Mouse (Mus musculus) MEL (cell line): ENCODE measurements around the gene Rtn1. TPM values are rescaled to one million over a fixed set of nuclear protein-coding genes. Genes with fewer than 3 reads are reported as not detected.

ENCODE experiments used
- DNase-seq: peaks from one replicate; pipeline ENCODE4 v3.0.0; 2011; ENCODE audit warnings: low read depth, low spot score
- H3K27ac ChIP-seq: 2 replicates; pipeline ENCODE4 v1.5.1; 2012; ENCODE audit warnings: low read depth, mild to moderate bottlenecking, control low read depth, low read length, moderate library complexity; ENCODE audit not compliant: control insufficient read depth
- H3K27me3 ChIP-seq, 2 experiments: fragments of 150-350 bp in 1 of 2; sonication (generic) in 1 of 2; 2 replicates each; pipeline ENCODE4 v1.6.1; 2012; ENCODE audit warnings: low read length in 2 of 2, mild to moderate bottlenecking in 2 of 2, improper control_type of control experiment in 1 of 2, moderate library complexity in 1 of 2; ENCODE audit not compliant: insufficient read depth in 2 of 2, control insufficient read depth in 1 of 2
- H3K36me3 ChIP-seq, 2 experiments: 2 replicates each; pipeline ENCODE4 v1.6.1; 2012 to 2014; ENCODE audit warnings: low read length in 2 of 2, improper control_type of control experiment in 1 of 2, inconsistent platforms in 1 of 2, mild to moderate bottlenecking in 1 of 2; ENCODE audit not compliant: insufficient read depth in 2 of 2, control insufficient read depth in 1 of 2
- H3K4me1 ChIP-seq, 2 experiments: fragments of 150-350 bp in 1 of 2; sonication (generic) in 1 of 2; 2 replicates each; pipeline ENCODE4 v1.6.1; 2012; ENCODE audit warnings: low read length in 2 of 2, improper control_type of control experiment in 1 of 2, mild to moderate bottlenecking in 1 of 2; ENCODE audit not compliant: insufficient read depth in 2 of 2, control insufficient read depth in 1 of 2
- H3K4me3 ChIP-seq, 2 experiments: fragments of 150-350 bp in 1 of 2; sonication (generic) in 1 of 2; 2 replicates each; pipeline ENCODE4 v1.5.1; 2012; ENCODE audit warnings: low read depth in 2 of 2, low read length in 2 of 2, mild to moderate bottlenecking in 2 of 2, moderate library complexity in 2 of 2, control low read depth in 1 of 2, improper control_type of control experiment in 1 of 2; ENCODE audit not compliant: control insufficient read depth in 1 of 2, insufficient read depth in 1 of 2
- H3K79me2 ChIP-seq: 2 replicates; pipeline ENCODE4 v1.6.1; 2012; ENCODE audit warnings: mild to moderate bottlenecking, low read length, moderate library complexity; ENCODE audit not compliant: control insufficient read depth, poor library complexity, insufficient read depth
- H3K9ac ChIP-seq: 2 replicates; pipeline ENCODE4 v1.6.1; 2012; ENCODE audit warnings: low read depth, mild to moderate bottlenecking, control low read depth, low read length, moderate library complexity; ENCODE audit not compliant: control insufficient read depth, poor library complexity, severe bottlenecking
- H3K9me3 ChIP-seq: fragments of 150-350 bp; sonication (generic); replicated peaks from 2 replicates; pipeline ENCODE4 v1.6.1; 2012; ENCODE audit warnings: mild to moderate bottlenecking, low read length, improper control_type of control experiment, moderate library complexity; ENCODE audit not compliant: insufficient read depth
- BHLHE40 ChIP-seq: IDR thresholded peaks from 2 replicates; pipeline ENCODE4 v1.6.1; 2012; ENCODE audit warnings: low read depth, mild to moderate bottlenecking, inconsistent platforms, low read length, improper control_type of control experiment, borderline replicate concordance
- CTCF ChIP-seq, 3 experiments: IDR thresholded peaks in 2 of 3; conservative IDR thresholded peaks in 1 of 3; 2 replicates each; pipeline ENCODE4 v1.5.1; 2011 to 2012; ENCODE audit warnings: low read length in 3 of 3, low read depth in 2 of 3, mild to moderate bottlenecking in 2 of 3, improper control_type of control experiment in 1 of 3, inconsistent platforms in 1 of 3, mixed read lengths in 1 of 3, moderate library complexity in 1 of 3; ENCODE audit not compliant: control insufficient read depth in 1 of 3, insufficient read depth in 1 of 3, poor library complexity in 1 of 3, severe bottlenecking in 1 of 3
- E2F4 ChIP-seq: IDR thresholded peaks from 2 replicates; pipeline ENCODE4 v1.6.1; 2011; ENCODE audit warnings: low read depth, low read length, improper control_type of control experiment, borderline replicate concordance
- GABPA ChIP-seq: IDR thresholded peaks from 2 replicates; pipeline ENCODE4 v1.6.1; 2012; ENCODE audit warnings: low read depth, mild to moderate bottlenecking, inconsistent platforms, low read length, improper control_type of control experiment, moderate library complexity
- JUND ChIP-seq: IDR thresholded peaks from 2 replicates; pipeline ENCODE4 v1.6.1; 2011; ENCODE audit warnings: low read depth, mild to moderate bottlenecking, improper control_type of control experiment, low read length
- MAFK ChIP-seq: IDR thresholded peaks from 2 replicates; pipeline ENCODE4 v1.6.1; 2011; ENCODE audit warnings: low read depth, mild to moderate bottlenecking, low read length, improper control_type of control experiment, borderline replicate concordance
- MEF2A ChIP-seq: IDR thresholded peaks from 2 replicates; pipeline ENCODE4 v1.6.1; 2014; ENCODE audit warnings: low read depth, mild to moderate bottlenecking, inconsistent platforms, low read length, improper control_type of control experiment; ENCODE audit not compliant: poor library complexity, insufficient replicate concordance, severe bottlenecking; ENCODE audit errors: extremely low read depth
- MXI1 ChIP-seq: IDR thresholded peaks from 2 replicates; pipeline ENCODE4 v1.6.1; 2011; ENCODE audit warnings: mild to moderate bottlenecking, low read depth, low read length, improper control_type of control experiment
- NELFE ChIP-seq: IDR thresholded peaks from 2 replicates; pipeline ENCODE4 v1.6.1; 2011; ENCODE audit warnings: low read depth, low read length, improper control_type of control experiment
- POLR2A ChIP-seq, 2 experiments: IDR thresholded peaks; 2 replicates each; pipeline ENCODE4 v1.6.1; 2011 to 2012; ENCODE audit warnings: low read length in 2 of 2, mild to moderate bottlenecking in 2 of 2, control low read depth in 1 of 2, improper control_type of control experiment in 1 of 2, low read depth in 1 of 2, moderate library complexity in 1 of 2; ENCODE audit not compliant: control insufficient read depth in 1 of 2, insufficient read depth in 1 of 2, poor library complexity in 1 of 2
- POLR2AphosphoS2 ChIP-seq: IDR thresholded peaks from 2 replicates; pipeline ENCODE4 v1.6.1; 2011; ENCODE audit warnings: low read length, improper control_type of control experiment
- POLR2AphosphoS5 ChIP-seq: IDR thresholded peaks from 2 replicates; pipeline ENCODE4 v1.6.1; 2012; ENCODE audit warnings: low read depth, borderline replicate concordance, mild to moderate bottlenecking, inconsistent platforms, low read length, moderate library complexity, mixed read lengths
- RCOR1 ChIP-seq: IDR thresholded peaks from 2 replicates; pipeline ENCODE4 v1.6.1; 2012; ENCODE audit warnings: low read depth, mild to moderate bottlenecking, inconsistent platforms, low read length, improper control_type of control experiment
- SMC3 ChIP-seq: IDR thresholded peaks from 2 replicates; pipeline ENCODE4 v1.6.1; 2011; ENCODE audit warnings: low read depth, low read length, improper control_type of control experiment
- TCF12 ChIP-seq: IDR thresholded peaks from 2 replicates; pipeline ENCODE4 v1.6.1; 2014; ENCODE audit warnings: low read depth, mild to moderate bottlenecking, inconsistent platforms, low read length, improper control_type of control experiment, moderate library complexity
- USF1 ChIP-seq: IDR thresholded peaks from 2 replicates; pipeline ENCODE4 v1.6.1; 2014; ENCODE audit warnings: low read depth, mild to moderate bottlenecking, inconsistent platforms, low read length, improper control_type of control experiment, moderate library complexity
- USF2 ChIP-seq, 2 experiments: IDR thresholded peaks; 2 replicates each; pipeline ENCODE4 v1.6.1; 2011 to 2012; ENCODE audit warnings: improper control_type of control experiment in 2 of 2, low read length in 2 of 2, borderline replicate concordance in 1 of 2, inconsistent platforms in 1 of 2, low read depth in 1 of 2, mild to moderate bottlenecking in 1 of 2; ENCODE audit not compliant: insufficient read depth in 1 of 2
- ZMIZ1 ChIP-seq: IDR thresholded peaks from 2 replicates; pipeline ENCODE4 v1.6.1; 2012; ENCODE audit warnings: low read depth, mild to moderate bottlenecking, inconsistent platforms, low read length, improper control_type of control experiment, moderate library complexity
- polyA plus RNA-seq, 2 experiments: library from polyadenylated mRNA; stranded (reverse) in 1 of 2; unstranded in 1 of 2; fragments of >175 nt in 1 of 2; fragments of >200 nt in 1 of 2; gene quantifications; 2 replicates each; pipeline versions ENCODE4 v1.2.1 to v1.2.4; 2012; ENCODE audit warnings: low replicate concordance in 2 of 2, low read depth in 1 of 2; ENCODE audit not compliant: insufficient read length in 2 of 2, insufficient read depth in 1 of 2, missing spikeins in 1 of 2
- total RNA-seq: library from RNA; depleted of rRNA; stranded (reverse); fragments of 300-350 nt; gene quantifications from 2 replicates; pipeline ENCODE4 v1.2.3, GENCODE M21; 2012

Gene Rtn1
- total and polyA plus RNA-seq, 3 experiments = not detected

- no peak overlapping the region for H3K9ac ChIP-seq
- H3K9me3 ChIP-seq = no peaks in the 10 kb centered on the region
- H3K36me3 ChIP-seq = no peaks in the 10 kb centered on the region
- no peak overlapping the region for H3K27ac ChIP-seq
- no peaks in the 10 kb centered on the region for H3K79me2 ChIP-seq
- no peaks in the 10 kb centered on the region for H3K4me1 ChIP-seq
- no peak for DNase-seq
- H3K27me3 ChIP-seq = no peaks in the 10 kb centered on the region
- no peak for TF ChIP-seq CTCF (IDR thresholded peaks at IDR 0.05 in 2 of 3, conservative IDR thresholded peaks at IDR 0.05 in 1 of 3; ENCODE audit: control insufficient read depth in 1 of 3, insufficient read depth in 1 of 3, low read depth in 2 of 3, low read length in 3 of 3, poor library complexity in 1 of 3, severe bottlenecking in 1 of 3)
- TF ChIP-seq NELFE = no peak
- no peak for TF ChIP-seq MAFK
- TF ChIP-seq JUND = no peak
- no peak for TF ChIP-seq MEF2A
- no peak for TF ChIP-seq RCOR1
- no peak for TF ChIP-seq GABPA
- TF ChIP-seq POLR2A (IDR thresholded peaks at IDR 0.05; ENCODE audit: control insufficient read depth in 1 of 2, insufficient read depth in 1 of 2, low read depth in 1 of 2, low read length in 2 of 2, poor library complexity in 1 of 2) = no peak
- no peak for TF ChIP-seq SMC3
- no peak for TF ChIP-seq BHLHE40
- no peak for TF ChIP-seq POLR2AphosphoS2
- TF ChIP-seq ZMIZ1 = no peak
- TF ChIP-seq USF2 (IDR thresholded peaks at IDR 0.05; ENCODE audit: borderline replicate concordance in 1 of 2, insufficient read depth in 1 of 2, low read depth in 1 of 2, low read length in 2 of 2) = no peak
- no peak for TF ChIP-seq TCF12
- no peak for TF ChIP-seq MXI1
- no peak overlapping the region for H3K4me3 ChIP-seq
Observed at GRCm38 (mm10) chr12:72291266-72291665, 117.6 kb downstream of the Rtn1 start.

GRCm38 (mm10) chr12:72288215-72288614, 120.6 kb downstream of the Rtn1 start:
- no peaks in the 10 kb centered on the region for H3K27me3 ChIP-seq
- no peak for DNase-seq

More at GRCm38 (mm10) chr12:72288215-72288614, 120.6 kb downstream of the Rtn1 start:
- TF ChIP-seq USF1 (no peak), POLR2AphosphoS5 (no peak), NELFE (no peak), E2F4 (no peak), CTCF (IDR thresholded peaks at IDR 0.05 in 2 of 3, conservative IDR thresholded peaks at IDR 0.05 in 1 of 3; ENCODE audit: control insufficient read depth in 1 of 3, insufficient read depth in 1 of 3, low read depth in 2 of 3, low read length in 3 of 3, poor library complexity in 1 of 3, severe bottlenecking in 1 of 3) (no peak), MXI1 (no peak)
- Histone ChIP-seq H3K79me2 (no peaks in the 10 kb centered on the region), H3K4me3 (no peak overlapping the region), H3K36me3 (no peaks in the 10 kb centered on the region), H3K27ac (no peak overlapping the region), H3K9ac (no peak overlapping the region), H3K4me1 (no peaks in the 10 kb centered on the region), H3K9me3 (no peaks in the 10 kb centered on the region)
